9 mouse cellular contexts compared by ENCODE assay signal in the genomic region with DNA sequence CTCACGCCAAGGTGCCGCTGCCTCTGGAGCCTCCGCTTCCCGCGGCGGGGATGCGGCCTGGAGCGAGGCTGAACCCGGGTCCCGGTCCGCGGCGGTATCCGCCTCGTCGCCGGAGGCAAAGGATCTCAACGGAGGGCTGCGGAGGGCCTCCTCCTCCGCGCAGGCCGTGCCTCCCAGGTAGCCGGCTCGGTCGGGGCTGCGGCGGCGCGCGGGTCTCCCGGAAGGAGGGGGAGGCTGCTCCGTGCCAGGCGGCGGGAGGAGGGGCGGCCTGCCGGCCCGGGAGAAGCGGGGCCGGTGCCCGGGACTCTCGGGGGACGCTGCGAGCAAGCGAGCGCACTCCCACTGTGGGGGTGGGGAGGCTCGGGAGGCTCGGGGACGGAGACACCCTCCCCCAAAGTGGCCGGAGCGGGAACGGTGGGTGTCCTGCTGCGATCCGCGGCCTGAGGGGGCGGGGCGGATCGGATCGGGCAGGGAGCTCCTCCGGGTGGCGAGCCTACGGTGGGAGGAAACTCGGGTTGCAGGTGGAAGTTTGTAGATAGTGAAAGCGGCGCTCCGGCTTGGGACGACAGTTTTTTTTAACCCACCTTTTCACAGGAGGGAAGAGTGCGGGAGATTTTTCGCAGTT. TPM values are rescaled to one million over a fixed set of nuclear protein-coding genes. Genes with fewer than 3 reads are reported as not detected.
A peak's percentile ranks its signal among the peaks of the same experiment; 100 is the strongest.
DNase-seq lines count a peak whose midpoint lies in the region; ATAC-seq and TF ChIP-seq lines count a peak whose summit lies in the region.
"Had no signal": no experiment of that assay in that cellular context is flagged by ENCODE, and none has a peak within 500 bp of the region (broad histone marks: within the 10 kb centered on the region; RNA-seq: fewer than 3 reads in every experiment).

No protein-coding gene starts in this region.

- TF ChIP-seq EP300 in liver, embryonic 14.5 days (IDR thresholded peaks at IDR 0.05; ENCODE audit: low read depth) = no peak

- TF ChIP-seq CTCF in forebrain, postnatal 0 days (IDR thresholded peaks at IDR 0.05; ENCODE audit: low read depth) = no peak
- TF ChIP-seq CTCF in liver, embryonic 14.5 days (IDR thresholded peaks at IDR 0.05; ENCODE audit: low read depth) = peak; percentile 15; the same call in 1 of the 2 replicates

- H3K27me3 ChIP-seq in neural tube, embryonic 11.5 days (ENCODE audit: control insufficient read depth, insufficient read depth, low read length) = no peaks in the 10 kb centered on the region
- H3K27me3 ChIP-seq in forebrain, postnatal 0 days (ENCODE audit: insufficient read depth, low read length) = no peaks in the 10 kb centered on the region
- H3K27me3 ChIP-seq in intestine, embryonic 15.5 days (replicated peaks) = no peaks in the 10 kb centered on the region
- H3K27me3 ChIP-seq in liver, embryonic 14.5 days (ENCODE audit: control insufficient read depth, insufficient read depth, low read length) = no peaks in the 10 kb centered on the region
- no peaks in the 10 kb centered on the region for H3K27me3 ChIP-seq in myocyte (ENCODE audit: control insufficient read depth, insufficient read depth, insufficient read length)

- WGBS in neural tube, embryonic 11.5 days = 0% methylated on average over 50 of the region's 68 CpGs
- WGBS in forebrain, postnatal 0 days = under 1% methylated on average over 52 of the region's 68 CpGs
- under 1% methylated on average over 62 of the region's 68 CpGs for WGBS in intestine, embryonic 15.5 days
- WGBS in liver, embryonic 14.5 days (ENCODE audit: insufficient replicate concordance) = under 1% methylated on average over 64 of the region's 68 CpGs

- peak; percentile 57 for DNase-seq in neural tube, embryonic 11.5 days (ENCODE audit: low spot score)
- no peak for DNase-seq in neural tube, embryonic 10.5 days (ENCODE audit: extremely low spot score, low spot score)
- peak; percentile 73 for DNase-seq in cerebellum, adult 11-12 months
- no peak for DNase-seq in forebrain, postnatal 0 days
- DNase-seq in liver, embryonic 14.5 days (ENCODE audit: low read depth in 3 of 3, low spot score in 3 of 3) = peak; percentile 60 to 71 (median 66)
- DNase-seq in testis, postnatal 10 days (ENCODE audit: low spot score) = peak; percentile 85

- peak overlapping the region; percentile 86 for H3ac ChIP-seq in myocyte (ENCODE audit: control insufficient read depth, insufficient read length)

- H3K9me3 ChIP-seq in neural tube, embryonic 11.5 days (ENCODE audit: control insufficient read depth, low read length) = no peaks in the 10 kb centered on the region
- no peaks in the 10 kb centered on the region for H3K9me3 ChIP-seq in forebrain, postnatal 0 days (ENCODE audit: low read length)
- H3K9me3 ChIP-seq in intestine, embryonic 15.5 days = no peaks in the 10 kb centered on the region
- H3K9me3 ChIP-seq in liver, embryonic 14.5 days (ENCODE audit: control insufficient read depth, low read length) = no peaks in the 10 kb centered on the region

- peaks cover 8% of the 10 kb centered on the region; the same call in 1 of the 2 replicates for H3K4me1 ChIP-seq in neural tube, embryonic 11.5 days (ENCODE audit: control insufficient read depth, insufficient read depth, low read length)
- peaks cover 6% of the 10 kb centered on the region; the same call in 1 of the 2 replicates for H3K4me1 ChIP-seq in forebrain, postnatal 0 days (ENCODE audit: insufficient read depth)
- peaks cover 12% of the 10 kb centered on the region; the same call in 1 of the 2 replicates for H3K4me1 ChIP-seq in intestine, embryonic 15.5 days (replicated peaks)
- peaks cover 12% of the 10 kb centered on the region in 2 experiments for H3K4me1 ChIP-seq in liver, embryonic 14.5 days (replicated peaks; ENCODE audit: control insufficient read depth in 2 of 2, insufficient read depth in 2 of 2, low read length in 1 of 2)

- H3K9ac ChIP-seq in neural tube, embryonic 11.5 days (ENCODE audit: low read length) = peak overlapping the region; percentile 92
- peak overlapping the region; percentile 83 for H3K9ac ChIP-seq in forebrain, postnatal 0 days
- H3K9ac ChIP-seq in intestine, embryonic 15.5 days = peak overlapping the region; percentile 94
- H3K9ac ChIP-seq in liver, embryonic 14.5 days (replicated peaks) = peak overlapping the region; percentile 90

- H3K36me3 ChIP-seq in neural tube, embryonic 11.5 days (ENCODE audit: control insufficient read depth, insufficient read depth, low read length) = no peaks in the 10 kb centered on the region
- H3K36me3 ChIP-seq in forebrain, postnatal 0 days (ENCODE audit: insufficient read depth) = peaks cover 7% of the 10 kb centered on the region
- H3K36me3 ChIP-seq in intestine, embryonic 15.5 days = peaks cover 4% of the 10 kb centered on the region; the same call in 1 of the 2 replicates
- H3K36me3 ChIP-seq in liver, embryonic 14.5 days (replicated peaks; ENCODE audit: control insufficient read depth, insufficient read depth, low read depth) = peaks cover 17% of the 10 kb centered on the region
- no peaks in the 10 kb centered on the region for H3K36me3 ChIP-seq in myocyte (ENCODE audit: control insufficient read depth, insufficient read depth)

- TF ChIP-seq POLR2A in myocyte (IDR thresholded peaks at IDR 0.05; ENCODE audit: insufficient read length, low read depth) = no peak

- H3K79me2 ChIP-seq in myocyte (ENCODE audit: control insufficient read depth, insufficient read depth) = peaks cover 15% of the 10 kb centered on the region

- peak overlapping the region; percentile 64 for H3K27ac ChIP-seq in neural tube, embryonic 11.5 days (ENCODE audit: low read depth, low read length)
- peak overlapping the region; percentile 85 for H3K27ac ChIP-seq in forebrain, postnatal 0 days (ENCODE audit: low read depth, low read length)
- H3K27ac ChIP-seq in intestine, embryonic 15.5 days = peak overlapping the region; percentile 89
- peak overlapping the region; percentile 73 for H3K27ac ChIP-seq in liver, embryonic 14.5 days

- peak overlapping the region; percentile 74 for H3K4me2 ChIP-seq in neural tube, embryonic 11.5 days (ENCODE audit: low read depth)
- H3K4me2 ChIP-seq in forebrain, postnatal 0 days (ENCODE audit: low read depth) = peak overlapping the region; percentile 90
- H3K4me2 ChIP-seq in intestine, embryonic 15.5 days (replicated peaks) = peak overlapping the region; percentile 75
- H3K4me2 ChIP-seq in liver, embryonic 14.5 days (ENCODE audit: low read depth) = peak overlapping the region; percentile 92
- H3K4me2 ChIP-seq in myocyte (ENCODE audit: low read depth) = peak overlapping the region; percentile 92

- ATAC-seq in neural tube, embryonic 11.5 days (ENCODE audit: insufficient read depth, low FRiP score, low TSS enrichment) = peak; percentile 67
- peak; percentile 59 for ATAC-seq in forebrain, postnatal 0 days
- peak; percentile 73 for ATAC-seq in intestine, embryonic 15.5 days
- peak; percentile 61 for ATAC-seq in liver, embryonic 14.5 days (ENCODE audit: insufficient read depth)

- peak overlapping the region; percentile 97 for H3K4me3 ChIP-seq in neural tube, embryonic 11.5 days (ENCODE audit: low read depth, low read length)
- H3K4me3 ChIP-seq in forebrain, postnatal 0 days (ENCODE audit: low read depth, low read length) = peak overlapping the region; percentile 97
- peak overlapping the region; percentile 98 for H3K4me3 ChIP-seq in intestine, embryonic 15.5 days (replicated peaks)
- H3K4me3 ChIP-seq in liver, embryonic 14.5 days (ENCODE audit: insufficient read depth in 1 of 2, low read depth in 2 of 2, low read length in 2 of 2) = peak overlapping the region; percentile 84 to 99
- peak overlapping the region; percentile 38 for H3K4me3 ChIP-seq in myocyte

TF ChIP-seq in myocyte, 11 proteins besides CTCF, POLR2A, EP300 and RAD21:
- TF ChIP-seq REST (IDR thresholded peaks at IDR 0.05; ENCODE audit: insufficient read depth, insufficient read length) (no peak), MYOG (IDR thresholded peaks at IDR 0.05; ENCODE audit: control insufficient read depth in 1 of 3, insufficient read depth in 1 of 3, insufficient read length in 2 of 3, low read depth in 2 of 3) (no peak), TCF3 (IDR thresholded peaks at IDR 0.05; ENCODE audit: insufficient read length, low read depth) (no peak), USF1 (IDR thresholded peaks at IDR 0.05; ENCODE audit: low read depth) (no peak), TCF12 (IDR thresholded peaks at IDR 0.05; ENCODE audit: insufficient read depth, poor library complexity, severe bottlenecking) (no peak), E2F4 (IDR thresholded peaks at IDR 0.05; ENCODE audit: insufficient read depth) (no peak), POLR2AphosphoS2 (IDR thresholded peaks at IDR 0.05; ENCODE audit: insufficient read length, low read depth) (no peak), CEBPB (IDR thresholded peaks at IDR 0.05; ENCODE audit: insufficient read depth, poor library complexity, severe bottlenecking) (no peak), MYOD1 (IDR thresholded peaks at IDR 0.05; ENCODE audit: control insufficient read depth in 1 of 3, insufficient read length in 2 of 3, low read depth in 2 of 3) (no peak), SRF (IDR thresholded peaks at IDR 0.05; ENCODE audit: control insufficient read depth, insufficient read length, low read depth) (no peak), MAX (IDR thresholded peaks at IDR 0.05; ENCODE audit: low read depth) (no peak)

RNA-seq across cellular contexts. Expression of a gene that starts 0.5 kb away (rescaled TPM):
- polyA plus RNA-seq in neural tube, embryonic 11.5 days (2014; fragmentation: Nextera tagmentation; extraction: Ambion mirVana) = 80.8 and 84.5 TPM in 2 replicates
- total RNA-seq in forebrain, postnatal 0 days (2014; rRNA removed) = 23.0 and 29.3 TPM in 2 replicates
- 15.4 and 18.4 TPM in 2 replicates for polyA plus RNA-seq in forebrain, postnatal 0 days (2015; fragmentation: Nextera tagmentation; extraction: Ambion mirVana)
- 42.9 and 45.2 TPM in 2 replicates for polyA plus RNA-seq in intestine, embryonic 15.5 days (2015; fragmentation: Nextera tagmentation; extraction: Ambion mirVana)
- polyA plus RNA-seq in liver, embryonic 14.5 days (2012; rRNA removed) = 6.6 and 11.1 TPM in 2 replicates
- polyA plus RNA-seq in liver, embryonic 14.5 days (2014; fragmentation: Nextera tagmentation; extraction: Ambion mirVana) = 23.9 and 28.5 TPM in 2 replicates
- polyA plus RNA-seq in myocyte (2012; fragmentation: generic; extraction: Trizol) = 5.2 TPM

RNA-seq across cellular contexts. Expression of a gene that starts 54.6 kb away (rescaled TPM):
- not detected in 2 replicates for polyA plus RNA-seq in neural tube, embryonic 11.5 days (2014; fragmentation: Nextera tagmentation; extraction: Ambion mirVana)
- total RNA-seq in forebrain, postnatal 0 days (2014; rRNA removed) = not detected in 2 replicates
- not detected in 2 replicates for polyA plus RNA-seq in forebrain, postnatal 0 days (2015; fragmentation: Nextera tagmentation; extraction: Ambion mirVana)
- not detected in 2 replicates for polyA plus RNA-seq in intestine, embryonic 15.5 days (2015; fragmentation: Nextera tagmentation; extraction: Ambion mirVana)
- polyA plus RNA-seq in liver, embryonic 14.5 days (2012; rRNA removed) = not detected in 2 replicates
- not detected in 2 replicates for polyA plus RNA-seq in liver, embryonic 14.5 days (2014; fragmentation: Nextera tagmentation; extraction: Ambion mirVana)
- not detected for polyA plus RNA-seq in myocyte (2012; fragmentation: generic; extraction: Trizol)
- polyA plus RNA-seq: brain, embryonic 14.5 days had no signal

Comparison
In these comparisons a context has a peak if more than half of its experiments do, and no peak if none do; other contexts are left out.
1. DNase-seq: peak in neural tube, embryonic 11.5 days (single experiment), cerebellum, adult 11-12 months (single experiment), liver, embryonic 14.5 days (3 of 3) and testis, postnatal 10 days (single experiment); none in neural tube, embryonic 10.5 days (single experiment) and forebrain, postnatal 0 days (single experiment).
2. H3K4me3 ChIP-seq: peak in every context shown above with its lines; median percentile 98 in intestine, embryonic 15.5 days; 97 in neural tube, embryonic 11.5 days; 97 in forebrain, postnatal 0 days; 92 in liver, embryonic 14.5 days; 38 in myocyte.
3. Peak in every context shown above with its lines, with median percentiles within 50 percentile points of each other: ATAC-seq, H3K27ac ChIP-seq, H3K4me2 ChIP-seq and H3K9ac ChIP-seq.